Mouse (Mus musculus) kidney, adult 8-10 months (tissue): ENCODE data around the gene Tedc1.

Experiments used
- DNase-seq, 2 experiments: peaks; one replicate each; pipeline ENCODE4 v3.0.0; 2022

Gene Tedc1

GRCm38 (mm10) chr12:113205251-113205942 lies 49.2 kb downstream of the Tedc1 start:
- DNase-seq, result no peak

- DNase-seq, result no peak
Measured at GRCm38 (mm10) chr12:113207737-113208136, 51.5 kb downstream of the Tedc1 start.

GRCm38 (mm10) chr12:113210586-113211378 lies 54.6 kb downstream of the Tedc1 start:
- no peak for DNase-seq

GRCm38 (mm10) chr12:113211772-113212171 lies 55.6 kb downstream of the Tedc1 start:
- no peak for DNase-seq

- DNase-seq, result no peak
Measured at GRCm38 (mm10) chr12:113212326-113212924, 56.2 kb downstream of the Tedc1 start.

GRCm38 (mm10) chr12:113213226-113213625 lies 57.0 kb downstream of the Tedc1 start:
- no peak for DNase-seq

GRCm38 (mm10) chr12:113214072-113214808 lies 58.0 kb downstream of the Tedc1 start:
- no peak for DNase-seq

- no peak for DNase-seq
Measured at GRCm38 (mm10) chr12:113214972-113215666, 58.9 kb downstream of the Tedc1 start.
